Mouse (Mus musculus): Measurements from ENCODE around the gene Cacna1c. TPM values are rescaled to one million over a fixed set of nuclear protein-coding genes. Genes with fewer than 3 reads are reported as not detected.
A peak's percentile ranks its signal among the peaks of the same experiment; 100 is the strongest.

Gene Cacna1c
- total RNA-seq, 1 experiment: 0.98 TPM

DNA sequence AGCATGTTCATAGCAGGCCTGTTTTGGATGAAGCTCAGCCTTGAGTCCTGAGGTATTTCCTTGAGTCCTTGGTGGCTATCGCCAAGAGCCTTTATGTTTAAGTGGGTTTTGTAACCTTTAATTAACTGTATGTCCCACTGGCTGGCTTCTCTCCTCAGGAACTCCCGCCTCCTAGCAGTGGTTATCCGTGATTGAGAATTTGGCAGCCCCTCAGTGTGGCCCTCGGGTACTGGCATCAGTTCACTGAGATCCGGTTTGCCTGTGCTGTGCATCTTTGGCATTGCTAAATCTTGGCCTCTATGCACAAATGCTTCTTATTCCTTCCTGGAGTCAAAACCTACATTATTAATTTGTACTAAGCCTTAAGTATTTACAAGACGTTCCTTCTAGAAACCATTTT, 587.3 kb downstream of the Cacna1c start:
- H3K4me1 ChIP-seq (ENCODE audit: control insufficient read depth in 2 of 2, insufficient read depth in 2 of 2, low read length in 2 of 2, poor library complexity in 1 of 2): no peaks in the 10 kb centered on the region
- no peak overlapping the region for H3K4me3 ChIP-seq (ENCODE audit: insufficient read depth in 1 of 2, low read depth in 1 of 2, low read length in 2 of 2, poor library complexity in 1 of 2, severe bottlenecking in 1 of 2)
- TF ChIP-seq HCFC1 (IDR thresholded peaks at IDR 0.05; ENCODE audit: borderline replicate concordance, insufficient read depth, low read length) (no peak), ZNF384 (IDR thresholded peaks at IDR 0.05; ENCODE audit: low read depth, low read length) (no peak), CHD2 (IDR thresholded peaks at IDR 0.05; ENCODE audit: low read depth, low read length) (no peak), ZC3H11A (IDR thresholded peaks at IDR 0.05; ENCODE audit: borderline replicate concordance, low read depth, low read length) (no peak), MAFK (IDR thresholded peaks at IDR 0.05; ENCODE audit: insufficient read depth, low read depth, low read length) (no peak)
- in situ Hi-C loops (cut with MboI; ENCODE audit: low sequenced_read_pairs in 2 of 2, unreplicated experiment in 2 of 2): no loop called here
- no peak for DNase-seq (ENCODE audit: low read depth, low spot score)
- H3K9ac ChIP-seq (ENCODE audit: insufficient read depth, low read depth, low read length, poor library complexity, severe bottlenecking): no peak overlapping the region
- H3K36me3 ChIP-seq (ENCODE audit: control insufficient read depth, insufficient read depth, low read length, poor library complexity, severe bottlenecking): no peaks in the 10 kb centered on the region
- no peaks in the 10 kb centered on the region for H3K9me3 ChIP-seq (ENCODE audit: control insufficient read depth, insufficient read depth, low read depth, low read length)
- H3K27ac ChIP-seq (ENCODE audit: insufficient read depth, low read depth, low read length, poor library complexity, severe bottlenecking): no peak overlapping the region

DNA sequence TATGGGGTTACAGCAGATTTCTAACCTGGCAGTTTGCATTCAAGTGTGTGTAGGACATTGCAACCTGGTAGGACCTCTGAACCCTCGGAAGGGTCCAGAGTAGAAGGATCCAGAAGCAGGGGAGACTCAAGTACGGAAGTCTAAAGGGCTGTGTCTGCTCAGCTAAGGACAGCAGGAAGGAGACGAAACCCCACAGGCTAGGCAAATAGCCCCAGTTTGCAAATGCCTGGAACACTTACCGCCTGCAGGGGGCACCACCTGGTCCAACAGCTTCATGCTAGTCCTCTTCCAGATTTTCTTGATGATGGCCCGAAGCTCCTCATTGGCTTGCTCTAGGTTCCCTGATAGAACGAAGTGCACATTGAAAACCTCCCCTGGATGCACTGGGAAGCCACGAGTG, 590.2 kb downstream of the Cacna1c start:
- in situ Hi-C loops (cut with MboI; ENCODE audit: low sequenced_read_pairs in 2 of 2, unreplicated experiment in 2 of 2): no loop called here
- Histone ChIP-seq H3K4me3 (ENCODE audit: insufficient read depth in 1 of 2, low read depth in 1 of 2, low read length in 2 of 2, poor library complexity in 1 of 2, severe bottlenecking in 1 of 2) (no peak overlapping the region), H3K9ac (ENCODE audit: insufficient read depth, low read depth, low read length, poor library complexity, severe bottlenecking) (no peak overlapping the region), H3K27ac (ENCODE audit: insufficient read depth, low read depth, low read length, poor library complexity, severe bottlenecking) (no peak overlapping the region), H3K9me3 (ENCODE audit: control insufficient read depth, insufficient read depth, low read depth, low read length) (no peaks in the 10 kb centered on the region), H3K4me1 (ENCODE audit: control insufficient read depth in 2 of 2, insufficient read depth in 2 of 2, low read length in 2 of 2, poor library complexity in 1 of 2) (no peaks in the 10 kb centered on the region), H3K36me3 (ENCODE audit: control insufficient read depth, insufficient read depth, low read length, poor library complexity, severe bottlenecking) (no peaks in the 10 kb centered on the region)
- TF ChIP-seq ZC3H11A (IDR thresholded peaks at IDR 0.05; ENCODE audit: borderline replicate concordance, low read depth, low read length) (no peak), HCFC1 (IDR thresholded peaks at IDR 0.05; ENCODE audit: borderline replicate concordance, insufficient read depth, low read length) (no peak), MAFK (IDR thresholded peaks at IDR 0.05; ENCODE audit: insufficient read depth, low read depth, low read length) (no peak), CHD2 (IDR thresholded peaks at IDR 0.05; ENCODE audit: low read depth, low read length) (no peak), ZNF384 (IDR thresholded peaks at IDR 0.05; ENCODE audit: low read depth, low read length) (no peak)
- DNase-seq (ENCODE audit: low read depth, low spot score): peak; percentile 25

GRCm38 (mm10) chr6:118603825-118604224, 592.4 kb downstream of the Cacna1c start:
- DNase-seq (ENCODE audit: low read depth, low spot score): no peak
- TF ChIP-seq CHD2 (IDR thresholded peaks at IDR 0.05; ENCODE audit: low read depth, low read length): no peak
- TF ChIP-seq ZC3H11A (IDR thresholded peaks at IDR 0.05; ENCODE audit: borderline replicate concordance, low read depth, low read length): no peak
- no peak for TF ChIP-seq MAFK (IDR thresholded peaks at IDR 0.05; ENCODE audit: insufficient read depth, low read depth, low read length)
- no peak for TF ChIP-seq HCFC1 (IDR thresholded peaks at IDR 0.05; ENCODE audit: borderline replicate concordance, insufficient read depth, low read length)
- no peak for TF ChIP-seq ZNF384 (IDR thresholded peaks at IDR 0.05; ENCODE audit: low read depth, low read length)
- no peaks in the 10 kb centered on the region for H3K36me3 ChIP-seq (ENCODE audit: control insufficient read depth, insufficient read depth, low read length, poor library complexity, severe bottlenecking)

DNA sequence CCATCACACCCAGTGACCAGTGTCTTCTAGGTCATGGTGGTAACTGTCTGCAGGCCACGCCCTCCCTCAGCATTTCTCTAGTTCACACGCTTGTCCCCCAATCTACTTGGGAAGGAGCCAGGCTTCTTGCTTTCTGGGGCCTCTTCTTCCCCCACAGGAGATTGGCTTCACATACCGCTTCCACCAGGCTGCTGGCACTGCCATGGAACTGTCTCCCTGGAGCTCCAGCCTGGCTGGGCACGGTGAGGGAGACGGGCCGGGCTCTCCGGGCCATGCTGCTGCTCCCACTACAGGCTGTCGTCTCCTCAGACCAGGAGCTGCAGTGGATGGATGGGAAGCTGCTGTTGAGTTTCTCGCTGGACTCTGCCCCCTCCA, 600.5 kb downstream of the Cacna1c start:
- Histone ChIP-seq H3K4me3 (ENCODE audit: insufficient read depth in 1 of 2, low read depth in 1 of 2, low read length in 2 of 2, poor library complexity in 1 of 2, severe bottlenecking in 1 of 2) (no peak overlapping the region), H3K9me3 (ENCODE audit: control insufficient read depth, insufficient read depth, low read depth, low read length) (no peaks in the 10 kb centered on the region), H3K27ac (ENCODE audit: insufficient read depth, low read depth, low read length, poor library complexity, severe bottlenecking) (no peak overlapping the region), H3K4me1 (ENCODE audit: control insufficient read depth in 2 of 2, insufficient read depth in 2 of 2, low read length in 2 of 2, poor library complexity in 1 of 2) (peaks cover 2 to 9% of the 10 kb centered on the region in 2 experiments; a peak in 2 of 4 replicates), H3K36me3 (ENCODE audit: control insufficient read depth, insufficient read depth, low read length, poor library complexity, severe bottlenecking) (no peaks in the 10 kb centered on the region), H3K9ac (ENCODE audit: insufficient read depth, low read depth, low read length, poor library complexity, severe bottlenecking) (no peak overlapping the region)
- no peak for TF ChIP-seq ZNF384 (IDR thresholded peaks at IDR 0.05; ENCODE audit: low read depth, low read length)
- TF ChIP-seq MAFK (IDR thresholded peaks at IDR 0.05; ENCODE audit: insufficient read depth, low read depth, low read length): no peak
- no peak for TF ChIP-seq CHD2 (IDR thresholded peaks at IDR 0.05; ENCODE audit: low read depth, low read length)
- no peak for TF ChIP-seq ZC3H11A (IDR thresholded peaks at IDR 0.05; ENCODE audit: borderline replicate concordance, low read depth, low read length)
- DNase-seq (ENCODE audit: low read depth, low spot score): no peak
- in situ Hi-C loops (cut with MboI; ENCODE audit: low sequenced_read_pairs in 2 of 2, unreplicated experiment in 2 of 2): no loop called here

More at GRCm38 (mm10) chr6:118603825-118604224, 592.4 kb downstream of the Cacna1c start:
- Histone ChIP-seq H3K27ac (ENCODE audit: insufficient read depth, low read depth, low read length, poor library complexity, severe bottlenecking) (no peak overlapping the region), H3K4me3 (ENCODE audit: insufficient read depth in 1 of 2, low read depth in 1 of 2, low read length in 2 of 2, poor library complexity in 1 of 2, severe bottlenecking in 1 of 2) (no peak overlapping the region), H3K9ac (ENCODE audit: insufficient read depth, low read depth, low read length, poor library complexity, severe bottlenecking) (no peak overlapping the region), H3K9me3 (ENCODE audit: control insufficient read depth, insufficient read depth, low read depth, low read length) (no peaks in the 10 kb centered on the region), H3K4me1 (ENCODE audit: control insufficient read depth in 2 of 2, insufficient read depth in 2 of 2, low read length in 2 of 2, poor library complexity in 1 of 2) (no peaks in the 10 kb centered on the region)
- in situ Hi-C loops (cut with MboI; ENCODE audit: low sequenced_read_pairs in 2 of 2, unreplicated experiment in 2 of 2): no loop called here
